Mouse (Mus musculus) splenic B cell, adult 2 months (primary cell): ENCODE data around the gene Lman1l.

Experiments used
- DNase-seq: peaks from one replicate; pipeline ENCODE4 v3.0.0-alpha.2; 2011; ENCODE audit warnings: low read depth, low spot score
- H3K27me3 ChIP-seq: 2 replicates; pipeline ENCODE4 v1.6.1; 2012; ENCODE audit warnings: mild to moderate bottlenecking, low read length, moderate library complexity, mixed read lengths; ENCODE audit not compliant: control insufficient read depth, poor library complexity, insufficient read depth, severe bottlenecking
- H3K36me3 ChIP-seq: 2 replicates; pipeline ENCODE4 v1.6.1; 2012; ENCODE audit warnings: mild to moderate bottlenecking, low read length, moderate library complexity, mixed read lengths; ENCODE audit not compliant: control insufficient read depth, poor library complexity, insufficient read depth, severe bottlenecking

The Lman1l gene

GRCm38 (mm10) chr9:57593454-57594173, 27.0 kb downstream of the Lman1l start:
- Histone ChIP-seq H3K36me3 (peaks cover 8% of the 10 kb centered on the region; the same call in 1 of the 2 replicates), H3K27me3 (no peaks in the 10 kb centered on the region; the same call in 1 of the 2 replicates)
- no peak for DNase-seq

- no peak for DNase-seq
- H3K36me3 ChIP-seq: peaks cover 12% of the 10 kb centered on the region
- H3K27me3 ChIP-seq: no peaks in the 10 kb centered on the region; the same call in 1 of the 2 replicates
Observed at GRCm38 (mm10) chr9:57590726-57591125, 29.8 kb downstream of the Lman1l start.

GRCm38 (mm10) chr9:57589224-57590126, 31.1 kb downstream of the Lman1l start, which contains the start of gene Ulk3:
Gene Ulk3 (plus strand): TSS chr9:57589452.
- Histone ChIP-seq H3K27me3 (no peaks in the 10 kb centered on the region; the same call in 1 of the 2 replicates), H3K36me3 (peaks cover 11% of the 10 kb centered on the region)
- DNase-seq: peak; percentile 82

GRCm38 (mm10) chr9:57584991-57585390, 35.6 kb downstream of the Lman1l start:
- no peaks in the 10 kb centered on the region for H3K27me3 ChIP-seq
- no peak for DNase-seq
- peaks cover 16% of the 10 kb centered on the region for H3K36me3 ChIP-seq

GRCm38 (mm10) chr9:57577144-57577849, 43.3 kb downstream of the Lman1l start:
- DNase-seq: no peak
- H3K36me3 ChIP-seq: peaks cover 7% of the 10 kb centered on the region
- H3K27me3 ChIP-seq: no peaks in the 10 kb centered on the region

GRCm38 (mm10) chr9:57575577-57575976, 45.0 kb downstream of the Lman1l start:
- no peak for DNase-seq
- no peaks in the 10 kb centered on the region for H3K27me3 ChIP-seq
- H3K36me3 ChIP-seq: peaks cover 2% of the 10 kb centered on the region; the same call in 1 of the 2 replicates

- H3K36me3 ChIP-seq: peaks cover 2% of the 10 kb centered on the region; the same call in 1 of the 2 replicates
- no peaks in the 10 kb centered on the region for H3K27me3 ChIP-seq
- no peak for DNase-seq
Observed at GRCm38 (mm10) chr9:57574397-57574796, 46.2 kb downstream of the Lman1l start.

GRCm38 (mm10) chr9:57568500-57568899, 52.1 kb downstream of the Lman1l start:
- H3K27me3 ChIP-seq: no peaks in the 10 kb centered on the region
- DNase-seq: no peak
- peaks cover 7% of the 10 kb centered on the region for H3K36me3 ChIP-seq

GRCm38 (mm10) chr9:57566846-57567245, 53.7 kb downstream of the Lman1l start:
- no peak for DNase-seq
- Histone ChIP-seq H3K36me3 (peaks cover 7% of the 10 kb centered on the region), H3K27me3 (no peaks in the 10 kb centered on the region)

GRCm38 (mm10) chr9:57565741-57566221, 54.8 kb downstream of the Lman1l start:
- Histone ChIP-seq H3K36me3 (peaks cover 7% of the 10 kb centered on the region), H3K27me3 (no peaks in the 10 kb centered on the region)
- peak; percentile 24 for DNase-seq

GRCm38 (mm10) chr9:57564609-57565008, 56.0 kb downstream of the Lman1l start:
- H3K36me3 ChIP-seq: peaks cover 7% of the 10 kb centered on the region
- DNase-seq: no peak
- no peaks in the 10 kb centered on the region for H3K27me3 ChIP-seq

GRCm38 (mm10) chr9:57562896-57563372, 57.6 kb downstream of the Lman1l start:
- H3K36me3 ChIP-seq: peaks cover 4% of the 10 kb centered on the region
- DNase-seq: no peak

GRCm38 (mm10) chr9:57561711-57562099, 58.9 kb downstream of the Lman1l start:
- Histone ChIP-seq H3K36me3 (no peaks in the 10 kb centered on the region), H3K27me3 (no peaks in the 10 kb centered on the region)
- peak; percentile 77 for DNase-seq

More at GRCm38 (mm10) chr9:57562896-57563372, 57.6 kb downstream of the Lman1l start:
- no peaks in the 10 kb centered on the region for H3K27me3 ChIP-seq
